Mouse (Mus musculus) C2C12 (cell line): Measurements from ENCODE around the gene Haghl.
"Not testable (repeated sequence)": the region's sequence is repeated elsewhere in the genome, so short reads cannot be mapped to it uniquely, and the experiment has no call there.

Experiments
- CEBPB ChIP-seq: IDR thresholded peaks from one replicate; pipeline ENCODE4 v1.6.1; 2011; ENCODE audit warnings: low read depth, mild to moderate bottlenecking, control low read depth, moderate library complexity
- CTCF ChIP-seq: IDR thresholded peaks from one replicate; pipeline ENCODE4 v1.5.1; 2011; ENCODE audit not compliant: control insufficient read depth, insufficient read depth, insufficient read length
- FOSL1 ChIP-seq: IDR thresholded peaks from one replicate; pipeline ENCODE4 v1.8.0; 2011; ENCODE audit warnings: mild to moderate bottlenecking, low read length; ENCODE audit not compliant: poor library complexity, insufficient read depth, severe bottlenecking
- MAX ChIP-seq: IDR thresholded peaks from one replicate; pipeline ENCODE4 v1.6.1; 2011; ENCODE audit warnings: mild to moderate bottlenecking, control low read depth
- USF1 ChIP-seq: IDR thresholded peaks from one replicate; pipeline ENCODE4 v1.6.1; 2011; ENCODE audit warnings: low read depth, mild to moderate bottlenecking, control low read depth, moderate library complexity

DNA sequence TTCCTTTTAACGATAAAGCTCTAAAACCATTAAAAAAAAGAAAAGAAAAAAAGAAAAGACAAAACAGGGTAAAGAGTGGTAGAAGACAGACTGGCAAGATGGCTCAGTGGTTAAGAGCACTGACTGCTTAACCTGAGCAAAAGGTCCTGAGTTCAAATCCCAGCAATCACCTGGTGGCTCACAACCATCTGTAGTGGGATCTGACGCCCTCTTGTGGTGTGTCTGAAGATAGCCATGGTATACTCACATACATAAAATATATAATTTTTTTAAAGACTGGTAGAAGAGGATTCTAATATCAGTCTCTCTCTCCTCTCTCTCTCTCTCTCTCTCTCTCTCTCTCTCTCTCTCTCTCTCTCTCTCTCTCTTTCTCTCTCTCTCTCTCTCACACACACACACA, 22.0 kb upstream of the Haghl start:
- not testable (repeated sequence) for TF ChIP-seq CTCF, CEBPB, MAX, FOSL1, USF1
